Mouse (Mus musculus) hindbrain, embryonic 16.5 days (tissue): ENCODE results near the gene Dcaf11. TPM values are rescaled to one million over a fixed set of nuclear protein-coding genes. Genes with fewer than 3 reads are reported as not detected.

Source experiments
- ATAC-seq: fragments of 200-750 bp; cut with Nextera tagmentation; 2 replicates; pipeline ENCODE4 v1.8.0; 2017; ENCODE audit warnings: moderate TSS enrichment, moderate library complexity
- H3K27ac ChIP-seq: fragments of 300-500 bp; sonication (generic); 2 replicates; pipeline ENCODE4 v1.5.1; 2014; ENCODE audit warnings: low read depth, mild to moderate bottlenecking, control low read depth, low read length, moderate library complexity
- H3K27me3 ChIP-seq: fragments of 300-500 bp; sonication (generic); replicated peaks from 2 replicates; pipeline ENCODE4 v1.6.1; 2014; ENCODE audit warnings: low read length; ENCODE audit not compliant: control insufficient read depth, insufficient read depth
- H3K36me3 ChIP-seq: fragments of 300-500 bp; sonication (generic); 2 replicates; pipeline ENCODE4 v1.6.1; 2014; ENCODE audit warnings: mild to moderate bottlenecking, low read length, moderate library complexity, mixed read lengths; ENCODE audit not compliant: control insufficient read depth, insufficient read depth
- H3K4me1 ChIP-seq: fragments of 300-500 bp; sonication (generic); 2 replicates; pipeline ENCODE4 v1.6.1; 2014; ENCODE audit warnings: low read depth, low read length; ENCODE audit not compliant: control insufficient read depth, insufficient read depth
- H3K4me2 ChIP-seq: fragments of 300-500 bp; sonication (generic); 2 replicates; pipeline ENCODE4 v1.6.1; 2014; ENCODE audit warnings: mild to moderate bottlenecking, low read length, control low read depth, moderate library complexity
- H3K4me3 ChIP-seq: fragments of 300-500 bp; sonication (generic); 2 replicates; pipeline ENCODE4 v1.5.1; 2014; ENCODE audit warnings: mild to moderate bottlenecking, low read length, control low read depth, moderate library complexity
- H3K9ac ChIP-seq: fragments of 300-500 bp; sonication (generic); 2 replicates; pipeline ENCODE4 v1.6.1; 2014; ENCODE audit warnings: low read depth, mild to moderate bottlenecking, control low read depth, low read length, moderate library complexity
- H3K9me3 ChIP-seq: fragments of 300-500 bp; sonication (generic); 2 replicates; pipeline ENCODE4 v1.6.1; 2014; ENCODE audit warnings: mild to moderate bottlenecking, low read length, moderate library complexity; ENCODE audit not compliant: control insufficient read depth
- WGBS: fragments of 180-500 bp; shearing (Covaris S2); extraction: QIAGEN DNeasy Blood & Tissue Kit; methylation state at CpG from one replicate; pipeline ENCODE4 v1.1.7; 2014; 5-methylcytosine and 5-hydroxymethylcytosine counted together
- polyA plus RNA-seq: library from polyadenylated mRNA; unstranded; fragments of >200 nt; fragmentation: Nextera tagmentation; extraction: Ambion mirVana; gene quantifications from 2 replicates; pipeline ENCODE4 v1.2.1, GENCODE M21; 2015

Gene Dcaf11
- polyA plus RNA-seq, 1 experiment from 2014 or later: 110 TPM

DNA sequence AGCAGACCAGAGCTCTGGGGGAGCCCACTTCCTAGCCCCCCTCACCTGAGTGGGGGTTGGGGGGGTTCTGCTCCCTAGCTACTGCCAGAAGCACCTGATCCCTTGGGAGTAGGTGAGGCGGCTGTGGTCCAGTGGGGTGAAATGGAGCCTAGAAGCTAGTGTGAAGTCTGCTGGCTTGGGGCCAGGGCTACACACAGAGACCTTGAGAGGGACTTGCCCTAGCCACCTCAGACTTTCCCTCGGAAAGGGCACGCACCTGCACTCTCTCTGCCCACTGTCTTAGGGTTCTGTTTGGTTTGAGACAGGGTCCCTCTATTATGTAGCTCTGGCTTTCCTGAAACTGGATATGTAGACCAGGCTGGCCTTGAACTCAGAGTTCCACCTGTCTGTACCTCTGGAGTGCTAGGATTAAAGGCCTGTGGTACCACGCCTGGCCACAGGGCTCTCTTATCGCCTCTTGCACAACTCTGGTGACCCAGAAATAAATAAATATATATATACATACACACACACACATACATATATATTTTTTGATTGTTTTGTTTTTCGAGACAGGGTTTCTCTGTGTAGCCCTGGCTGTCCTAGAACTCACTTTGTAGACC, 19.0 kb downstream of the Dcaf11 start:
- Histone ChIP-seq H3K27ac (peak overlapping the region; percentile 89), H3K36me3 (peaks cover 9% of the 10 kb centered on the region), H3K9me3 (no peaks in the 10 kb centered on the region), H3K4me1 (peaks cover 5% of the 10 kb centered on the region), H3K4me3 (peak overlapping the region; percentile 71), H3K9ac (peak overlapping the region; percentile 93), H3K4me2 (peak overlapping the region; percentile 93), H3K27me3 (no peaks in the 10 kb centered on the region)
- 31% methylated on average over 6 of the region's 6 CpGs for WGBS
- ATAC-seq: peak; percentile 32

DNA sequence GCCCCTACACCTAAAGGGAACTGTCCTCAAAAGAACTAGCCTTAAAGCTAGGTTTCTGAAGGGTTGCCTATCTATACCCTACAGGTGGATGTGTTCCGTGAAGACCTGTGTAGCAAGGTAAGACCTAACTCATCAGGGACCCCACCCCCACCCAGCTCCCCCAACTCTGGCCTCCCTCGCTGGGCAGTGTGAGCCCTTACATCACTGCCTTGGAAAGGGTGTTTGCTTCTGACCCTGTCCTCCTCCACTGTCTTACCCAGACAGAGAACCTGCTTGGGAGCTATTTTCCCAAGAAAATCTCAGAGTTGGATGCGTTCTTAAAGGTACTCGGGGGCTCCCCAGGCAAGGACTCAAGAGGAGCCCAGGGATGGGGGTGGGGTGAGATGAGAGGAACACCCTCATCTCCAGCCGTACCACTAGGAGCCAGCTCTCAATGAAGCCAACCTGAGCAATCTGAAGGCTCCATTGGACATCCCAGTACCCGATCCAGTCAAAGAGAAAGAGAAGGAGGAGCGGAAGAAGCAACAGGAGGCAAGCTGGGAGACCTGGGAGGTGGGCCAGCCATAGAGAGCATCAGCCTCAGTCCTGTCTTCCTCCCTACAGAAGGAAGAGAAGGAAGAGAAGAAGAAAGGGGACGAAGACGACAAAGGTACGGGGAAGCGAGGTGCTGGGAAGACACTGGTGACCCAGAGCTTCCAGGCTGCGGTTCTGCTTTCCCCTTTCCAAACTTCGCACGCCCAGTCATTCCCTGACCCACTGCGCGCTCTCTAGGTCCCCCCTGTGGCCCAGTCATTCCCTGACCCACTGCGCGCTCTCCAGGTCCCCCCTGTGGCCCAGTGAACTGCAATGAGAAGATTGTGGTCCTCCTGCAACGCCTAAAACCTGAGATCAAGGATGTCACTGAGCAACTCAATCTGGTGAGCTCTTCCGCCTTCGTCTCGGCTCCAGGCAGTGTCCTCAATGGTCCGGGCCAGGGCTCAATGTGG, 20.0 kb downstream of the Dcaf11 start:
- Histone ChIP-seq H3K27me3 (no peaks in the 10 kb centered on the region), H3K27ac (no peak overlapping the region), H3K4me2 (no peak overlapping the region), H3K4me3 (no peak overlapping the region), H3K36me3 (peaks cover 9% of the 10 kb centered on the region), H3K4me1 (peaks cover 5% of the 10 kb centered on the region), H3K9ac (no peak overlapping the region), H3K9me3 (no peaks in the 10 kb centered on the region)
- 82% methylated on average over 23 of the region's 23 CpGs for WGBS
- no peak for ATAC-seq

DNA sequence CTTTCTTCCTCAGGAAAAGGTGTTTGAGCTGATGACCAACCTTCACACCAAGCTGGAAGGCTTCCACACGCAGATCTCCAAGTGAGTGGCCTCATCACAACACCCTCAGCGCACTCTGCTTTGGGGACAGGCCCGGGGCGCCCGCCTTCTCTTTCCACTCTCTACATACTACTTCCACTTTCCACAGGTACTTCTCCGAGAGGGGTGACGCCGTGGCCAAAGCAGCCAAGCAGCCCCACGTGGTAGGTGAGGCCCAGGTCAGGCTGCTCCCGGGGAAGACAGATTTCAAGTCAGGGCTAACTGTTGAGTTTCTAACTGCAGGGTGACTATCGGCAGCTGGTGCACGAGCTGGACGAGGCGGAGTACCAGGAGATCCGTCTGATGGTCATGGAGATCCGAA, 20.9 kb downstream of the Dcaf11 start:
- Histone ChIP-seq H3K4me2 (no peak overlapping the region), H3K9ac (no peak overlapping the region), H3K27ac (no peak overlapping the region), H3K4me3 (no peak overlapping the region), H3K9me3 (no peaks in the 10 kb centered on the region), H3K27me3 (no peaks in the 10 kb centered on the region), H3K36me3 (peaks cover 9% of the 10 kb centered on the region), H3K4me1 (peaks cover 8% of the 10 kb centered on the region)
- 95% methylated on average over 16 of the region's 16 CpGs for whole genome bisulfite sequencing
- no peak for ATAC-seq

GRCm38 (mm10) chr14:55581981-55582681, 22.3 kb downstream of the Dcaf11 start:
- Histone ChIP-seq H3K27ac (no peak overlapping the region), H3K9me3 (no peaks in the 10 kb centered on the region), H3K4me3 (no peak overlapping the region), H3K27me3 (no peaks in the 10 kb centered on the region), H3K9ac (no peak overlapping the region), H3K4me2 (no peak overlapping the region), H3K36me3 (peaks cover 9% of the 10 kb centered on the region), H3K4me1 (peaks cover 8% of the 10 kb centered on the region)
- WGBS: 78% methylated on average over 9 of the region's 9 CpGs
- ATAC-seq: no peak

DNA sequence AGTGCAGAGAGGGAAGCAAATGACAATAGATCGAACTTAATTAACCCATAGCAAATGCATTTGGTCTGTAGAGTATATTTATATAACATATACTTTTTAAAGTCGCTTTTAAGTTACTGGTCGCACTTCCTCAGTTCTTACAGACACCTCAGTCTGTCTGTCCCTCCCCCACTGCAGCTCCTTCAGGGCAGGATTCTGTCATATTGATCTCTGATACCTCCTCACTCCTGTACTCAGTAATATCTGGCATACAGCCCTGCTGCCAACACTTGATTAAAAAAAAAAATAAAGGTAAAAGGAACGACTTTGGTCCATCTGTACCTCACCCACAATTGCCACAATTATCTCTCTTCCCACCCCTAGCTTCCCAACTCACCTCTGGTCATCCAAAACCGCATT, 24.5 kb downstream of the Dcaf11 start:
- H3K27ac ChIP-seq: no peak overlapping the region; the same call in 1 of the 2 replicates
- peak overlapping the region; percentile 56 for H3K4me3 ChIP-seq
- peaks cover 3% of the 10 kb centered on the region; the same call in 1 of the 2 replicates for H3K4me1 ChIP-seq
- H3K4me2 ChIP-seq: peak overlapping the region; percentile 68
- peaks cover 9% of the 10 kb centered on the region for H3K36me3 ChIP-seq
- peak overlapping the region; percentile 75 for H3K9ac ChIP-seq
- no peak for ATAC-seq
- no peaks in the 10 kb centered on the region for H3K27me3 ChIP-seq
- 34% methylated on average over 5 of the region's 5 CpGs for WGBS
- H3K9me3 ChIP-seq: no peaks in the 10 kb centered on the region

GRCm38 (mm10) chr14:55584702-55585565, 25.1 kb downstream of the Dcaf11 start, which contains the start of gene Emc9:
Gene Emc9 (minus strand): TSS chr14:55585302.
- 2% methylated on average over 37 of the region's 43 CpGs for WGBS
- Histone ChIP-seq H3K4me1 (peaks cover 6% of the 10 kb centered on the region), H3K27ac (peak within 1 kb of the TSS; percentile 70; the same call in 1 of the 2 replicates), H3K36me3 (peaks cover 9% of the 10 kb centered on the region), H3K4me3 (peak within 1 kb of the TSS; percentile 56), H3K9ac (peak within 1 kb of the TSS; percentile 75), H3K9me3 (no peaks in the 10 kb centered on the region), H3K27me3 (no peaks in the 10 kb centered on the region), H3K4me2 (peak within 1 kb of the TSS; percentile 68)
- ATAC-seq: peak; percentile 83

- H3K27ac ChIP-seq: no peak overlapping the region
- H3K27me3 ChIP-seq: no peaks in the 10 kb centered on the region
- H3K9me3 ChIP-seq: no peaks in the 10 kb centered on the region
- no peak overlapping the region for H3K9ac ChIP-seq
- 69% methylated on average over 6 of the region's 6 CpGs for WGBS
- no peak for ATAC-seq
- peaks cover 12% of the 10 kb centered on the region for H3K4me1 ChIP-seq
- H3K4me3 ChIP-seq: peak overlapping the region; percentile 56; the same call in 1 of the 2 replicates
- peaks cover 8% of the 10 kb centered on the region for H3K36me3 ChIP-seq
- peak overlapping the region; percentile 68 for H3K4me2 ChIP-seq
Measured at GRCm38 (mm10) chr14:55585566-55585960, 25.8 kb downstream of the Dcaf11 start.

DNA sequence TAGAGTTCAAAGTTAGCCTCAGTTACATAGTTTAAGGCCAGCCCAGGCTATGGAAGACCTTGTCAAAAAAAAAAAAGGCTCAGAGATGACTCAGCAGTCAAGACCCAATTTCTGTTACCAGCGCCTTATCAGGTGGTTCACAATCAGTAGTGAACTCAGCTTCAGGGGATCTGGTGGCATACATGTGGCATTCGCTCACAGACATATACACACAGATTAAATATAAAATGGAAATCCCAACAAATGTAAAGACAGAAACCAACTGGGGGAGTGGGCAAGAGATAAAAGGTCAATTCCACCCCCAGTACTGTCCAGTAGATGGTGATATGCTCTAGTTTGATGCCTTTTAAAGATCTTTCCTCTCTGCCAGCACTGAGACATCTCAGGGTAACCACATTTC, 26.3 kb downstream of the Dcaf11 start:
- Histone ChIP-seq H3K4me3 (no peak overlapping the region), H3K9me3 (no peaks in the 10 kb centered on the region), H3K36me3 (peaks cover 4% of the 10 kb centered on the region), H3K27me3 (no peaks in the 10 kb centered on the region), H3K27ac (no peak overlapping the region), H3K9ac (no peak overlapping the region), H3K4me2 (no peak overlapping the region), H3K4me1 (peaks cover 12% of the 10 kb centered on the region)
- no peak for ATAC-seq
- 98% methylated on average over 2 of the region's 2 CpGs for WGBS
